Mouse (Mus musculus) megakaryocyte progenitor cell, adult 5-6 weeks (primary cell): ENCODE data around the gene H2afz. TPM values are rescaled to one million over a fixed set of nuclear protein-coding genes. Genes with fewer than 3 reads are reported as not detected.

Experiments used
- ATAC-seq: replicated peaks from 2 replicates; pipeline ENCODE4 v1.8.0; 2016; ENCODE audit warnings: mild to moderate bottlenecking, moderate TSS enrichment, inconsistent platforms; ENCODE audit not compliant: poor library complexity
- total RNA-seq, 2 experiments: library from RNA; stranded (forward) in 1 of 2; stranded (reverse) in 1 of 2; fragments of 157-497, 149-512 nt in 1 of 2; fragments of 200-1000 nt in 1 of 2; gene quantifications; 2 replicates each; pipeline versions ENCODE4 v1.2.3 to v1.2.4; 2015 to 2017

Gene H2afz
- total RNA-seq (2015) (1,493 and 1,629 TPM in 2 replicates), total RNA-seq (2017) (1,461 and 1,542 TPM in 2 replicates)

DNA sequence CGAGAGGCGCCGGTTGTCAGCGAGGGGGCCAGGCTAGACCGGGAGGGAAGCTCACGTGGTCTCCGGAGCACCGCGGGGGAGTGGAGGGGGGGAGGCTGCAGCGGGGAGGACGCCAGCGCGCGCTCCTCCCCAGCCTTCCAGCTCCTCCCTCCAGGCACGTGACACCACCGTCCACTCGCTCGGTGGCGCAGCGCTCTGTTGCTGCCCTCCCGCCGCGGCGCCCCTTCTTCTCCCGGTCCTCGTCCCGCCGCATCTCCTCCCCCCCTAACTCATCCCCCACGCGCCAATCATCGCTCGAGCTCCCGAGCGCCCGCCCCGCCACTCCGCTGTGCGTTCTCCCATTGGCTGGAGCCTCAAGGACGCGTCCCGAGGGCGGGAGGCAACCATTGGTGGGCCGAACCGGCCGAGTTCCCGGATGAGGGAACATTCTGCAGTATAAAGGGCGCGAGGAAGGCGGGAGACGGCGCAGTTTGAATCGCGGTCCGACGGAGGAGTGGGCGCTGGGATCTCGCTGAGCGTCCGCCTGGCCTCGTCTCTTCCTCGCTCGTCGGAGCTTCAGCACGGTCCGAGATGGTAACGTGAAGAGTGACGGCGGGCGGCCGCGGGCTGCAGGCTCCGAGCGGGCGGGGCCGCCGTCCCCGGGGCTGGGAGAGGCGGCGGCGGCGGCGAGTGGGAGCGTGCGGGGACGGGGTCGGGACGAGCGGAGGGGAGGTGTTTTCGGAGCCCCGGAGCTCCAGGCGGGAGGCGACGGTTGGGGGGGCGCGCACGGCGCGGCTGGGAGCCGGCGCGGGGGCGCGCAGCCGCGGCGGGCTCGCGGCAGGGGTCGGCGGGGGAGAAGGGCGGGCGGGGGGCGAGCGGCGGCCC is at the start of gene H2afz:
Gene H2afz, plus strand, starts transcription at position 364 of the 864 bp plus-strand sequence.
- peak; percentile 69 for ATAC-seq

DNA sequence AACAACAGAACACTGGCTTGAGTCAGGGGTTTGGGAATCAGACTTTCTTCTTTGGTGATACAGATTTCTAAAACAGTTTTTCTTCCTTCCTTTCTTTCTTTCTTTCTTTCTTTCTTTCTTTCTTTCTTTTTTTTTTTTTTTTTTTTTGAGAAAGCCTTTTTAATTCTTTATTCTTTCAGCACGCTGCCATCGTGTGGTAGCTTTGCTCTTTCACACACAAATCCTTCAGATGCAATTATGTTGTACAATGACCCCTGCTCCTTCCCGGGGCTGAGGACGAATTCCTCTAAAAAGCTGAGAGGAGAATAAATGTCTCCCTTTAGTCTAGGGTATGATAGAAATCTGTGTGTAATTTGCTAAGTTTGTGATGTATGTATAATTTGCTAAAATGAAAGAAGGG is 45.6 kb upstream of the H2afz start:
- ATAC-seq, result no peak

DNA sequence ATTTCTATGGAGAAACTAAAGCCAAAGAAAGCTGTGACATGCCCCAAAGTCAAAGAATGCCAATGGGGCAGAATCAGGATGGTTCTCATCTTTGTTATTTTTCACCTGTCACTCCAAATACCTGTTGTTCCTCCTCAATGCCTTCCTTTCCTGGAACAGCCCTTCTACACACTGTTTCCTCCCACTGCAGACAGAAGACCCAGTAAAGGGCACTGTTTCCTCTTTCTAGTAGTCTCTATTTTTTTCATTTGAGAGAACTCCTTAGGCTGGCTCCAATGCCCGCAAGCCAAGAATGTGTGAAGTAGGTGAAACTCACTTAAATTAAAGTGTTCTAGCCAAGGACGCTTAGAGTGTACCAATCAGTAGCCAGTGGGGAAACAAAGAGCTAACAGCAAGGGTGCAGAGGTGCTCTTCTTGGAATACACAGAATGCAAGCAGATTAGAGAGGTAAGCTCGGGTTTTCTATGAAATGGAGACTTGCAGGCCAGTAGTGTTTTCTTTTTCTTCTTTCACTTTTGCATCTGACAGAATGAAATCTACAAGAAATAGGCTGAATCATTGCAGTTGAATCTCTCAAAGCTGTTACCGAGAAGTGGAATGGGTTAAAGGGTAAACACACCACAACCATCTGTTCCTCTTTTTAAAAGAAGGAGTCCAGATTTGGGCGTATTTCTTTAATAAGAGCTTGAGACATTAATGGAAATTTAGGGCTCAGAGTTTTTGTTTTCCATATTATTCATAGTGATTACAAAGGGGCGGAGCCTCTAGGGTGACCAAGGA is 43.4 kb upstream of the H2afz start:
- peak; percentile 61 for ATAC-seq

DNA sequence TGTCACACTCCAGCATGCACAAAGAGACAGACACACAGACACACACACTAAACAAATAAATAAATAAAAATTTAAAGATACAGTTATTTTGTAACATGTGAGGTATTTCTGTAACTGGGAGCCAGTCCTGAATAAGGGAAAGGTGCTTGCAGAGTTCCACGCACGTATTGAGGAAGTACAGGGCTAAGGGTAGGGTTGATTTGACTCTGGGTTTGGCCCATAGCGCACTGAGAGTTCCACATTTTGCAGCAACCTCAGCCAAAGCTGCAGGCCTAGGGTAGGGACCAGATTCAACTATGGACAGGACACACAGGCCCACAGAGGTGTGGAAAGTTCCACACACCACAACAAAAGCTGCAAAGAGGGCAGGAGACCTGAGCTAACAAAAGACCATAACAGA is 41.0 kb upstream of the H2afz start:
- ATAC-seq, result peak; percentile 62

DNA sequence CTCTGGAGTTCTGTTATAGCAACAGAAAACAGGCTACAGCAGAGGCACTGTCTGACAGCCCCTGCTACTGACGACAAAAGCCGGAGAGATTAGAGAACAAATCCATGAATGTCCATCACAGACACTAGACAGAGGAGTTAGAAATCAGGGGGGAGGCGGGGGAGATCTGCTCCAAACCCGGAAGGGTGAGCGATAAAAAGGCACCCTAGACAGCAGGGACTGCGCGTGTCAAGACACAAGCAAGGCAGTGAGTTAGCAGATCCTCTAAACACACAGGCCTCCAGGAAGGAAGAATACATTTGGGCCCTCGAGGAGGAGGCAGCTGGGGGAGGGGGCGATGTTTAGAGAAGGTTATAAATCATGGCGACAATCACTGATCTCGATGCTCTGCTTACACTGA is 36.6 kb upstream of the H2afz start:
- ATAC-seq, result peak; percentile 62

DNA sequence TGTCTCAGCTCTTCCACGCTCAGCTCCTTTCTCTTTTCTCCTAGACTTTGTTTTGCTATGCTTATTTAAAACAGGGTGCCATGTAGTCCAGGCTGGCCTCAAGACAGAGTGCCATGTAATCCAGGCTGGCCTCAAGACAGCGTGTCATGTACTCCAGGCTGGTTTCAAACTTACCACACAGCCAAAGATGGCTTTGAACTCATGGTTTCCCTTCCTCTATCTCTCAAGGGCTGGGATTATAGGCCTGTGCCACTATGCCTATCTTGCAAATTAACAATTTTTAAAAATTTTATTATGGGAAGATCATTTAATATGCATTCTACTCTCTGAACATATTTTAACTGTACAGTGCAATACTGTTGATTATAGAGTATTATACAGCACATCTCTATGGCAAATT is 33.1 kb upstream of the H2afz start:
- no peak for ATAC-seq

DNA sequence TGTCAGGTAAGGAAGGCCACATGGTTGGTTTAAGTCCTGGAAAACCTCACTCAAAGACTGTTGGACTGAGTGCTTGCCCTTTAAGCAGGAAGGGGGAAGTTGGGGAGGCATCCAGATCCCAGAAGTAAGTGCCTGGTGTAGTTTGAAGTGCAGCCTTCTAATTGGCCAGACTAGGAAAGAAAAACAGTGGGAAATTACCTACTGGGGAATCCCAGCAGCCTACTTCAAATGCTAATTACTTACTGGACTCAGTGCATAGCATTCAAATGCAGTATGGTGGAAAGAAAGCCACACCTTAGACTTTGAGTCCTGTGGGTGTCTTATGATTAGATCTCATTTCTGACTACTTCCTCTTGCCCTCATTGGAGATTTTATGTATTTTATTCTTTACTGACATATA is 31.2 kb upstream of the H2afz start:
- ATAC-seq, result no peak

DNA sequence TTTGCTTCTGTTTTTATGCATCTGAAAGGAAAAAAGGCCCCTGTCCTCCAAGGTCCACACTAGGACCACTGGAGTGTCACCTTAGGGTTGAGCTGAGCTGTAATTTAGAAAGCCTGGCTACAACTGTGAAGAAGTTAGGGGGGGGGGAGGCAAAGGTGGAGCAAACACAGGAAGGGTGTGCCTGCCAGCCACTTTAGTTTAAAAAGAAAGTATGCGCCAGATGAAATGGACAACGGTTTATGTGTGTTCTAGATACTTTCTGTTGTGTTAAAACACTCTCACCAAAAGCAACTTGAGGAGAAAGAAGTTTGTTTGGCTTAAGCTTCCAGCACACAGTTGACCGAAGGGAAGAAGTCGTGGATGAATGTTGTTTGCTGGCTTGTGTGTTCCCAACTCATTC is 30.6 kb upstream of the H2afz start:
- no peak for ATAC-seq

DNA sequence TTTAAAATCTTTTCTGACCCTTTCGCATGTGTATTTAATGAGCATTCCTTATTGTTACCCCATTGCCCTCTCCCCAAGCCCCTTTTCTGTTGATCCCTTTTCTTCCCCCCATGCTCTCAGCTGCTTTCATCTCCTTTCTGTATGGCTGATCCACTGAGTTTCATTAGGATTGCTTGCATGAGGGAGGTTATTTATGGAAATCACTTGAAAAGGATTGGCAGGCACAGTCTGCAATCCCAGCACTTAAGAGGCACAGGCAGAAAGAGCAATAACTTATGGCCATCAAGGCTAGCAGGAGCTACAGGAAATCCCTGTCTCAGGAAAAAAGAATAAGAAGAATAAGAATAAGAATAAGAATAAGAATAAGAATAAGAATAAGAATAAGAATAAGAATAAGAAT is 27.7 kb upstream of the H2afz start:
- no peak for ATAC-seq

DNA sequence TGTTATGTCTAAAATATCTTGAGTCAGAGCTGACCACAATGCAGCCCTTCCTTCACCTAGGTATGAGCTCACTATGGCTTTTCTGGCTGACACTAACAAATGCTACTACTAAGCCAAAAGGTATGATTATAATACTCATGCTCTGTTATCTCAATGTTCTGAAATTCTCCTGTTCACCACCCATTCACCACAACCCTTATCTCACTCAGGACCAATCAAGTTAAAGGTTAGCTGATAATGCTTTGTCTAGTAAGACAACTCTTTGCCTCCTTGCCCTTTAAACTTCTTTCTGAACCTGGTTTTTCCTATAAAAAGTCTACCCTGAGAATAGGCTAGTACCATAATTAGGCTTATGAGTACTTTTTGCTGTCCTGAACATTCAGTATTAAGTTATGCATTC is 26.1 kb upstream of the H2afz start:
- ATAC-seq, result no peak

DNA sequence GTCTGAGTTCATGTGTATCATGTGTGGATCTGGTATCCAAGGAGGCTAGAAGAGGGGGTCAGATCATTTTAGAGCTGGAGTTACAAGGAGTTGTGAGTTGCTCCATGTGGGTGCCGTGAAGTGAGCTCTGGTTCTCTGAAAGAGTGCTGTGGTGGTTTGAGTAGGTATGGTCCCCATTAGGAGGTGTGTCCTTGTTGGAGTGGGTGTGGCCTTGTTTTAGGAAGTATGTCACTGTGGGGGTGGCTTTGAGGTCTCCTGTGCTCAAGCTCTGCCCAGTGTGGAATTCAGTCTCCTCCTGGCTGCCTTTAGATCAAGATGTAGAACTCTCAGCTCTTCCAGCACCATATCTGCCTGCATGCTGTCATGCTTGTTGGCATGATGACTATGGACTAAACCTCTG is 21.3 kb upstream of the H2afz start:
- no peak for ATAC-seq

DNA sequence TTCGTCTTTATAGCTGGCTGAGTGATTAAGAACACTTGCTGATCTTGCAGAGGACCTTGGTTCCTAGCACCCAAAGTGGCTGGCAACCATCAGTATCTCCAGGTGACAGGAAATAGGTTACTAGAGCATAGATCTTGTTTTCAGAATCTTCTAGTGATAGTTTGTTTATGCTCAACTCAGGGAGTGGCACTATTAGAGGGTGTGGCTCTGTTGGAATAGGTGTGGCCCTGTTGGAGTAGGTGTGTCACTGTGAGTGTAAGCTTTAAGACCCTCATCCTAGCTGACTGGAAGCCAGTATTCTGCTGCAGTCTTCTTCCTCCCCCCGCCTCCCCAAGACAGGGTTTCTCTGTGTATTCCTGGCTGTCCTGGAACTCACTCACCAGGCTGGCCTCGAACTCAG is 20.0 kb upstream of the H2afz start:
- no peak for ATAC-seq

DNA sequence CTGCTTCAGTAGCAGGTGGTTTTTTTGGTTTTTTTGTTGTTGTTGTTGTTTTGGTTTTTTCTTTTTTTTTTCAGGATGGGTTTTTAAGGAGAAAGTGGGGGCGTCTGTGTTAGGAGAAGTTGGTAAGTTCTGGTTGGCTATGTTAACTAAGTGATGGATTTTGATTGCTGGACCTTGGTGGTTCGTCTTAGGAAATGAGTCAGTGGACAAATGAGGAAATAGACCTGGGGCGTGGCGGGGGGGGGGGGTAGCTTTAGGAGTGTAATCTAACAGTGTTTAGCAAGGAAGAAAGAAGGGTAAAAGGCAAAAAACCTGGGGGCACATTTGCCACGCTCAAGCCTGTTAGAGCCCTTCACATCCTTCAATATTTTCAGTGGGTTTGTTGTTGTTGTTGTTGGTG is 17.7 kb upstream of the H2afz start:
- ATAC-seq, result peak; percentile 78

DNA sequence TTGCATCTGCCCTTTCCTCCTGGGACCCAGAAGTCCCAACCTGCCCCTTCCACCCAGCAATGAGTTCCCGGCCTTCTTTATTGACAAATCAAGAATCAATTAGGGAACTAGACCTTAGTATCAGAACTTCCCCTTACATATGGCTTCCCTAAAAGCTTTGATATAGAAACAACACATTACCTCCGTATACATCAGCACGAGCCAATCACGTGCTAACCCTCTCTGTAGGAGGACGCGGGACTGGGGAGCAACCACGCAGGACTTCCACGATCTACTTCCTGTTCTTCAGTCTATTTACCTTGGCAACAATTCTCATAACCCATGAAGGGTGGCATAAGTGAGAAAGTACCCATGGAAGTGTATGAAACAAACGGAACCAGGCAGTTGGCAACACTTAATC is 15.9 kb upstream of the H2afz start:
- peak; percentile 67 for ATAC-seq

DNA sequence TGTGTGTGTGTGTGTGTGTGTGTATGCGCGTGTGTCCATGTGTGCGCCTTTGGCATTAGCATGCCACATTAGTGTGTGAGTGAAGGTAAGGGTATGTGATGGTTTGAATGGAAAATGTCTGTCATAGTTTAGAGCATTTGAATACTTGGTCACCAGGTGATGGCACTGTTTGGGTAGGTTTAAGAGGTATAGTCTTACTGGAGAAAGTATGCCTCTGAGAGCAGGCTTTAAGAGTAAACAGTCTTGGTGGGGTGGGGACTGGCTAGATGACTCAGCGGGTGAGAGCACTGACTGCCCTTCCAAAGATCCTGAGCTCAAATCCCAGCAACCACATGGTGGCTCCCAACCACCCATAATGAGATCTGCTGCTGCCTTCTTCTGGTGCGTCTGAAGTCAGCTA is 14.6 kb upstream of the H2afz start:
- no peak for ATAC-seq

DNA sequence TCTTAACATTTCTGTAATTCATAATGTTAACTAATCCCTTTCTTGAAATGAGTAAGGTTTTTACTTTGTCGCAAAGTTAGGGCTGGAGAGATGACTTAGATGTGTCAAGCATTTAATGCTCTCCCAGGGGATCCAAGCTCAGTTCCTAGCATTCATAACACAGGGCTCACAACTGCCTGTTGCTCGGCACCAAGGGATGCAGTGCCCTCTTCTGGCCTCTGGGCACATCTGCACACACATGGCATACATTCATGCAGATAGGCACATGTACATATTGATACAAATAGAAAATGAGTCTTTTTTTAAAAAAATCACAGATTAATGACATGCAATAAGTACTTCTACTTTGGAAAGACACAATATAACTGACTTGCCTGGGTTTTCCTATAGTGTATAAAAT is 13.1 kb upstream of the H2afz start:
- no peak for ATAC-seq

DNA sequence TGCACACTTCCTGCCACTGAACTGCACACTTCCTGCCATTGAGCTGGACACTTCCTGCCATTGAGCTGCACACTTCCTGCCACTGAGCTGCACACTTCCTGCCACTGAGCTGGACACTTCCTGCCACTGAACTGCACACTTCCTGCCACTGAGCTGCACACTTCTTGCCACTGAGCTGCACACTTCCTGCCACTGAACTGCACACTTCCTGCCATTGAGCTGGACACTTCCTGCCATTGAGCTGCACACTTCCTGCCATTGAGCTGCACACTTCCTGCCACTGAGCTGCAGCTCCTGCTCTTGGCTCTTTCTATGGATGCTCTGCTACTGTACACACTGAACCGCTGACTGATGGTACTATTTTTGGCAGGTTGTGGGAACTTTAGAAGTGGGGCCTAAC is 11.3 kb upstream of the H2afz start:
- peak; percentile 35; the same call in 1 of the 2 replicates for ATAC-seq

DNA sequence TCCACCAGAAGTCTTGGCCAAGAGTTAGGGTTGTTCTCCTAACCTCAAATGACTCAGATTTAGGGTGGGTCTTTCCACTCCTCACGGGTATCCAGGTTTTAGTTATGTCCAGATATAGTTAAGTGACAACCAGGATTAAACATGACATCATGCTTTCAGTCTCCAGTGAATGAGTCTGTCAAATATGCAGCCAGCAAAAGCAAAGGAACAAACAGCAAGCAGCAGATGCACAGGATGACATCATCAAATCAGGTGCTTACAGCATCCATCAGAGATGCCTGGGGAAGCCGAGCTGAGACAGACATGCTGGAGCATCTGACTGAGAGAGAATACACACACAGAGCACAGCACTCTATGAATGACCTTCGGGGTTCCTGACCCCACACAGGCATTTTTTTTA is 9.0 kb upstream of the H2afz start:
- no peak for ATAC-seq

DNA sequence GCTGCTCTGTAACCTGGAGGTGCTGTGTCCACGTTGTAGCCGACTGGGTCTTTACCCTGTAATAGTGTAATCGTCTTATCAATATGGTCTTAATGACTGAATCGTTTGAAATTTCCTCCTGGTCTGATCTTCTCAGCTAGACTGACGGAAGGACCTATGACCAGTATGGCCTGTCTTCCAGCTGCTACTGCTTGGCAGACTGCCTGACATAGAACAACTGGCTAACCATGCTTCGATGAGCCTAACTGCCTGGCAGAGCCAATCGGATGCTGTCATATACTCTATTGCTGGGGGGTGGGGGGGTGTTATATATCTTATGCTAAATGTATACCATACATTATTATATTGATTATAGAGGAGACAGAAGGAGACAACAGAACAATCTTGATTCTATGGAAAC is 8.2 kb upstream of the H2afz start:
- ATAC-seq, result no peak

DNA sequence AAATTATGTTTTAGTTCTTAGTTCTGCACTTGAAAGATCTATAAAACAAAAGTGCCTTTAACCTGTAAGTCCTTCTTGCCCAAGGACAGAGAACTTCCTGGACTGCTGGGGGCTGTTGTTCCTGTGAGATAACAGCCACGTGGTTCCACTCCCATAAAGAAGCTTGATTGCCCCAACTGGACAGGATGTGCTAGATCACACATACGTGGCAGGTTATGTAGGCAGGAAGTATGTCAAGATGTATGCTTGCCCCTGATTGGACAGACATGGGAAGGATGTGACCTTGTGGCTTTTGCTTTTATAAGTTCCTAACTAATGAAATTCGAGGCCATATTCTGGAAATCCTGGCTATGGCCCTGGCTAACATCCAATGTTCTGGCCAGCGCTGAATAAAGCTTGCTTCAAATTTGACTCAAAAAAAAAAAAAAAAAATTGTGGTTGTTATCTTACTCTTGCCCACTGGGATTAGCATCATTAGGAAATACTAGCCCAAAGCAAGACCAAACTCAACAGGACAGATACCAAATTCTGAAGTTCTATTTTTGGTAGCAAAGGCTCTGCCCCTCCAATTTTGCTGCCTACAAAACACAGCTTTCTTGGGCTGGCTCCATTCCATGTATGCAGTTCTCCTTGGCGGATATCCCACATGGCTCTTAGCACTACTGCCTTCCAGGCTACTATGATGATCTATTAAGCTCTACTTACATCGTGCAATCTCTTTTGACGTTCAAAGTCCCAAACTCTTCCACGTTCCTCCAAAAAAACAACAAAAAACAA is 3.7 kb upstream of the H2afz start:
- peak; percentile 12 for ATAC-seq

DNA sequence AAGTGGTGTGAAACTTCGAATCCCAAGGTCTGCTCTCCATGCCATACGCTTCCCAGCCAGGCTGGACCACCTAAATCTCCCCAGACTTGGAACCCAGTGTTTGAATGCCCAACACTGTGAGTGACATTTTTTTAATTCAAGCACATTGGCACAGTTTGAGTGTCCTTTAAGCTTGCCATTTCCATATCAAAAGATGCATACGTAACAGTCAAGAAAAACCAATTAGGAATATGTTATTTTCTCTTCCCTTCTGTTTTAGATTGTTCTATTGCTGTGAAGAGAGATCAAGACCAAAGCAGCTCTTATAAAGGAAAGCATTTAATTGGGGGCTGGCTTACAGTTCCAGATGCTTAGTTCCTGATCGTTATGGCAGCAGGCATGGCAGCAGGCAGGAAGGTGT is 2.9 kb upstream of the H2afz start:
- ATAC-seq, result no peak
